Mouse (Mus musculus): ENCODE results near the gene Tapbp. TPM values are rescaled to one million over a fixed set of nuclear protein-coding genes. Genes with fewer than 3 reads are reported as not detected.

Gene Tapbp
- polyA plus RNA-seq, 1 experiment from 2014 or later, result 29.2 TPM

GRCm38 (mm10) chr17:33926207-33926932, 10.7 kb downstream of the Tapbp start:
- no peaks in the 10 kb centered on the region for H3K9me3 ChIP-seq (ENCODE audit: control insufficient read depth, low read length)
- H3K27me3 ChIP-seq (replicated peaks; ENCODE audit: control insufficient read depth, insufficient read depth, low read length), result no peaks in the 10 kb centered on the region
- peaks cover 10% of the 10 kb centered on the region for H3K4me1 ChIP-seq (ENCODE audit: control insufficient read depth, insufficient read depth, low read depth, low read length)
- H3K27ac ChIP-seq (ENCODE audit: low read depth, low read length), result no peak overlapping the region
- WGBS, result 74% methylated on average over 17 of the region's 17 CpGs
- no peaks in the 10 kb centered on the region for H3K36me3 ChIP-seq (ENCODE audit: control insufficient read depth, insufficient read depth, low read length)
- H3K4me3 ChIP-seq (ENCODE audit: low read length), result no peak overlapping the region
- no peak overlapping the region for H3K4me2 ChIP-seq (ENCODE audit: low read length)
- H3K9ac ChIP-seq (ENCODE audit: low read depth, low read length), result no peak overlapping the region
- ATAC-seq, result no peak

GRCm38 (mm10) chr17:33928251-33928947, 12.7 kb downstream of the Tapbp start:
- H3K9ac ChIP-seq (ENCODE audit: low read depth, low read length), result peak overlapping the region; percentile 74
- no peak for ATAC-seq
- H3K4me1 ChIP-seq (ENCODE audit: control insufficient read depth, insufficient read depth, low read depth, low read length), result peaks cover 12% of the 10 kb centered on the region
- WGBS, result 64% methylated on average over 21 of the region's 21 CpGs
- no peaks in the 10 kb centered on the region for H3K9me3 ChIP-seq (ENCODE audit: control insufficient read depth, low read length)
- H3K27ac ChIP-seq (ENCODE audit: low read depth, low read length), result no peak overlapping the region; the same call in 1 of the 2 replicates
- H3K36me3 ChIP-seq (ENCODE audit: control insufficient read depth, insufficient read depth, low read length), result peaks cover 6% of the 10 kb centered on the region
- peak overlapping the region; percentile 73 for H3K4me3 ChIP-seq (ENCODE audit: low read length)
- peak overlapping the region; percentile 92 for H3K4me2 ChIP-seq (ENCODE audit: low read length)
- H3K27me3 ChIP-seq (replicated peaks; ENCODE audit: control insufficient read depth, insufficient read depth, low read length), result no peaks in the 10 kb centered on the region

GRCm38 (mm10) chr17:33929371-33930279, 13.9 kb downstream of the Tapbp start, which contains the start of gene Rgl2:
Gene Rgl2 (plus strand): TSS chr17:33929543.
- under 1% methylated on average over 78 of the region's 80 CpGs for WGBS
- no peaks in the 10 kb centered on the region for H3K27me3 ChIP-seq (replicated peaks; ENCODE audit: control insufficient read depth, insufficient read depth, low read length)
- H3K9ac ChIP-seq (ENCODE audit: low read depth, low read length), result peak within 1 kb of the TSS; percentile 86
- H3K36me3 ChIP-seq (ENCODE audit: control insufficient read depth, insufficient read depth, low read length), result peaks cover 6% of the 10 kb centered on the region
- ATAC-seq, result peak; percentile 88
- H3K27ac ChIP-seq (ENCODE audit: low read depth, low read length), result peak within 1 kb of the TSS; percentile 90
- H3K4me2 ChIP-seq (ENCODE audit: low read length), result peak within 1 kb of the TSS; percentile 92
- no peaks in the 10 kb centered on the region for H3K9me3 ChIP-seq (ENCODE audit: control insufficient read depth, low read length)
- H3K4me3 ChIP-seq (ENCODE audit: low read length), result peak within 1 kb of the TSS; percentile 73
- H3K4me1 ChIP-seq (ENCODE audit: control insufficient read depth, insufficient read depth, low read depth, low read length), result peaks cover 12% of the 10 kb centered on the region

DNA sequence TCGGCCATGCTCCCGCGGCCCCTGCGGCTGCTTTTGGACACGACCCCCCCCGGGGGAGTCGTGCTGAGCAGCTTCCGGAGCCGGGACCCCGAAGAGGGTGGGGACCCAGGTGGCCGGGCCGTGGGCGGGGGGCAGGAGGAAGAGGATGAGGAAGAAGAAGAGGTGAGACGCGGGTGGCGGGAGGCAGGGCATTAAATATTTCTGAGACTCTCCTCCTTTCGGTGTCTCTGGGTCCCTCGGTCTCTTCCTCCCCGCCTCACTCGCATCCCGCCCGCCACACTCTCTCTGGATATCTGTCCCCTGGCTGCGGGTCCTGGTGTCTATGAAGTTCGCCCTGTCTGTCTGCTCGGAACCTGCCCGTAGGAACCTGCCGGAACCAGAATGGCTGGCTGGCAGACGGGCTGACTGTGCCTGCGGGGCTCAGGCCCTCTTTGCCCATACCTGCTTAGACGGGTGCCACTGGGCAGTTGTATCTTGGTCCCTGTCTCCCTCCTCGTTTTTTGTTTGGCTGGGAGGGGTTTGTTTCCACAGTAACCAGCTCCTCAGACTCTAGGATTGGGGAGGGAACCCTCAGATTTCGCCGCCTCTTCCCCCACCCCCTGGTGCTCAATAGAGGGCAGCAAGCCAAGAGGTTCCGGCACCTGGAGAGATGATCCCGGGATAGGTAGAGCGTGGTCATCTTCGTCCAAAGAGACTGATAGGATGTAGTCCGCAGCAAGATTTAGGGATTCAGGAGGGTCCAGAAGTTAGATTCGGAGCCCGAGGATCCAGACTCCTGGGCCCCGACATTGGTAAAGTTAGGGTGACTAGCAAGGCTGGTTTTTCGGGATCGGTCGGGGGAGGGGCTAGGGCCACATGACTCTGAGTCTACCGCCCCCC, 14.8 kb downstream of the Tapbp start:
- Histone ChIP-seq H3K4me2 (ENCODE audit: low read length) (peak overlapping the region; percentile 92), H3K9me3 (ENCODE audit: control insufficient read depth, low read length) (no peaks in the 10 kb centered on the region), H3K4me3 (ENCODE audit: low read length) (peak overlapping the region; percentile 73), H3K36me3 (ENCODE audit: control insufficient read depth, insufficient read depth, low read length) (peaks cover 12% of the 10 kb centered on the region), H3K27ac (ENCODE audit: low read depth, low read length) (peak overlapping the region; percentile 90), H3K9ac (ENCODE audit: low read depth, low read length) (peak overlapping the region; percentile 86), H3K27me3 (replicated peaks; ENCODE audit: control insufficient read depth, insufficient read depth, low read length) (no peaks in the 10 kb centered on the region), H3K4me1 (ENCODE audit: control insufficient read depth, insufficient read depth, low read depth, low read length) (peaks cover 12% of the 10 kb centered on the region)
- peak; percentile 5; the same call in 1 of the 2 replicates for ATAC-seq
- under 1% methylated on average over 44 of the region's 45 CpGs for WGBS

GRCm38 (mm10) chr17:33931159-33931866, 15.6 kb downstream of the Tapbp start:
- WGBS, result 45% methylated on average over 18 of the region's 18 CpGs
- Histone ChIP-seq H3K4me3 (ENCODE audit: low read length) (peak overlapping the region; percentile 73), H3K9me3 (ENCODE audit: control insufficient read depth, low read length) (no peaks in the 10 kb centered on the region), H3K9ac (ENCODE audit: low read depth, low read length) (peak overlapping the region; percentile 86; the same call in 1 of the 2 replicates), H3K27ac (ENCODE audit: low read depth, low read length) (no peak overlapping the region), H3K4me2 (ENCODE audit: low read length) (peak overlapping the region; percentile 92), H3K36me3 (ENCODE audit: control insufficient read depth, insufficient read depth, low read length) (peaks cover 12% of the 10 kb centered on the region), H3K27me3 (replicated peaks; ENCODE audit: control insufficient read depth, insufficient read depth, low read length) (no peaks in the 10 kb centered on the region), H3K4me1 (ENCODE audit: control insufficient read depth, insufficient read depth, low read depth, low read length) (peaks cover 12% of the 10 kb centered on the region)
- no peak for ATAC-seq

DNA sequence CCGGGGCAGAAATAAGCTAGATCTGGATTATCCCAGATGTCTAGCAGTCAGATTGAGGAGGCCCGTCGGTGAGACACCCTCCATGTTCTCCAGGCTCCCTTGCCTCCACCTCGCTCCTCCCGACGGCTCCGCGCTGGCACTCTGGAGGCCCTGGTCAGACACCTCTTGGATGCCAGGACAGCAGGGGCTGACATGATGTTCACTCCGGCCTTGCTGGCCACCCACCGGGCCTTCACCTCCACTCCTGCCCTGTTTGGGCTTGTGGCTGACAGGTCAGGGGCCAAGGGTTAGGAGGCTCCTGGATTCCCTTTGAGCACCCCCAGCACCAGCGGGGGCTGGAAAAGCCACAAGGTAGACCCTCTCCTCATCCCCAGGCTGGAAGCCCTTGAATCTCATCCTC, 16.2 kb downstream of the Tapbp start:
- H3K27me3 ChIP-seq (replicated peaks; ENCODE audit: control insufficient read depth, insufficient read depth, low read length), result no peaks in the 10 kb centered on the region
- peaks cover 12% of the 10 kb centered on the region for H3K4me1 ChIP-seq (ENCODE audit: control insufficient read depth, insufficient read depth, low read depth, low read length)
- no peak for ATAC-seq
- no peak overlapping the region for H3K4me3 ChIP-seq (ENCODE audit: low read length)
- no peak overlapping the region for H3K27ac ChIP-seq (ENCODE audit: low read depth, low read length)
- H3K9me3 ChIP-seq (ENCODE audit: control insufficient read depth, low read length), result no peaks in the 10 kb centered on the region
- 89% methylated on average over 11 of the region's 11 CpGs for WGBS
- H3K9ac ChIP-seq (ENCODE audit: low read depth, low read length), result no peak overlapping the region
- H3K36me3 ChIP-seq (ENCODE audit: control insufficient read depth, insufficient read depth, low read length), result peaks cover 14% of the 10 kb centered on the region
- no peak overlapping the region for H3K4me2 ChIP-seq (ENCODE audit: low read length)

GRCm38 (mm10) chr17:33932448-33932847, 16.7 kb downstream of the Tapbp start:
- no peak for ATAC-seq
- Histone ChIP-seq H3K27ac (ENCODE audit: low read depth, low read length) (no peak overlapping the region), H3K4me1 (ENCODE audit: control insufficient read depth, insufficient read depth, low read depth, low read length) (peaks cover 12% of the 10 kb centered on the region), H3K9me3 (ENCODE audit: control insufficient read depth, low read length) (no peaks in the 10 kb centered on the region), H3K9ac (ENCODE audit: low read depth, low read length) (no peak overlapping the region), H3K36me3 (ENCODE audit: control insufficient read depth, insufficient read depth, low read length) (peaks cover 17% of the 10 kb centered on the region), H3K4me3 (ENCODE audit: low read length) (no peak overlapping the region), H3K4me2 (ENCODE audit: low read length) (no peak overlapping the region), H3K27me3 (replicated peaks; ENCODE audit: control insufficient read depth, insufficient read depth, low read length) (no peaks in the 10 kb centered on the region)
- 84% methylated on average over 14 of the region's 14 CpGs for WGBS

GRCm38 (mm10) chr17:33932970-33933369, 17.3 kb downstream of the Tapbp start:
- H3K36me3 ChIP-seq (ENCODE audit: control insufficient read depth, insufficient read depth, low read length), result peaks cover 18% of the 10 kb centered on the region
- no peaks in the 10 kb centered on the region for H3K27me3 ChIP-seq (replicated peaks; ENCODE audit: control insufficient read depth, insufficient read depth, low read length)
- H3K4me2 ChIP-seq (ENCODE audit: low read length), result no peak overlapping the region
- ATAC-seq, result no peak
- H3K9ac ChIP-seq (ENCODE audit: low read depth, low read length), result no peak overlapping the region
- no peaks in the 10 kb centered on the region for H3K9me3 ChIP-seq (ENCODE audit: control insufficient read depth, low read length)
- peaks cover 12% of the 10 kb centered on the region for H3K4me1 ChIP-seq (ENCODE audit: control insufficient read depth, insufficient read depth, low read depth, low read length)
- no peak overlapping the region for H3K27ac ChIP-seq (ENCODE audit: low read depth, low read length)
- WGBS, result 95% methylated on average over 14 of the region's 15 CpGs
- no peak overlapping the region for H3K4me3 ChIP-seq (ENCODE audit: low read length)
